Mouse (Mus musculus) heart, embryonic 11.5 days (tissue): Measurements from ENCODE around the gene Cngb1. TPM values are rescaled to one million over a fixed set of nuclear protein-coding genes. Genes with fewer than 3 reads are reported as not detected.

ENCODE experiments used
- ATAC-seq: fragments of 200-750 bp; cut with Nextera tagmentation; replicated peaks from 2 replicates; pipeline ENCODE4 v1.8.0; 2017; ENCODE audit warnings: moderate library complexity; ENCODE audit not compliant: insufficient number of reproducible peaks, low FRiP score, low TSS enrichment
- H3K27ac ChIP-seq: fragments of 300-500 bp; sonication (generic); 2 replicates; pipeline ENCODE4 v1.5.1; 2014; ENCODE audit warnings: mild to moderate bottlenecking, low read depth, low read length
- H3K27me3 ChIP-seq: fragments of 300-500 bp; sonication (generic); 2 replicates; pipeline ENCODE4 v1.6.1; 2014; ENCODE audit warnings: mild to moderate bottlenecking, low read length, mixed read lengths; ENCODE audit not compliant: control insufficient read depth, insufficient read depth
- H3K36me3 ChIP-seq: fragments of 300-500 bp; sonication (generic); 2 replicates; pipeline ENCODE4 v1.6.1; 2014; ENCODE audit warnings: mild to moderate bottlenecking, low read length, moderate library complexity, mixed read lengths; ENCODE audit not compliant: control insufficient read depth, insufficient read depth
- H3K4me1 ChIP-seq: fragments of 300-500 bp; sonication (generic); 2 replicates; pipeline ENCODE4 v1.6.1; 2014; ENCODE audit warnings: low read length; ENCODE audit not compliant: control insufficient read depth, insufficient read depth
- H3K4me2 ChIP-seq: fragments of 300-500 bp; sonication (generic); 2 replicates; pipeline ENCODE4 v1.6.1; 2014; ENCODE audit warnings: mild to moderate bottlenecking, moderate library complexity
- H3K4me3 ChIP-seq: fragments of 300-500 bp; sonication (generic); 2 replicates; pipeline ENCODE4 v1.5.1; 2014; ENCODE audit warnings: low read depth, low read length
- H3K9ac ChIP-seq: fragments of 300-500 bp; sonication (generic); 2 replicates; pipeline ENCODE4 v1.6.1; 2014; ENCODE audit warnings: mild to moderate bottlenecking, low read depth, low read length, moderate library complexity
- H3K9me3 ChIP-seq: fragments of 300-500 bp; sonication (generic); replicated peaks from 2 replicates; pipeline ENCODE4 v1.6.1; 2016; ENCODE audit warnings: low read length; ENCODE audit not compliant: control insufficient read depth
- WGBS: fragments of 180-500 bp; shearing (Covaris S2); extraction: QIAGEN DNeasy Blood & Tissue Kit; methylation state at CpG from one replicate; pipeline ENCODE4 v1.1.7; 2014; ENCODE audit not compliant: insufficient replicate concordance; 5-methylcytosine and 5-hydroxymethylcytosine counted together
- polyA plus RNA-seq: library from polyadenylated mRNA; unstranded; fragments of >200 nt; fragmentation: Nextera tagmentation; extraction: Ambion mirVana; gene quantifications from 2 replicates; pipeline ENCODE4 v1.2.1, GENCODE M21; 2014

The Cngb1 gene
- polyA plus RNA-seq, 1 experiment from 2014 or later: not detected

- H3K4me2 ChIP-seq: no peak overlapping the region
- ATAC-seq: 0 out of 2 replicates have a peak, but pooled peaks have one; percentile 24
- 23% methylated on average over 8 of the region's 8 CpGs for WGBS
- 0 out of 2 replicates have a peak overlapping the region, but pooled peaks have one; percentile 34 for H3K9ac ChIP-seq
- H3K4me3 ChIP-seq: no peak overlapping the region
- H3K9me3 ChIP-seq: no peaks in the 10 kb centered on the region
- no peaks in the 10 kb centered on the region; the same call in 1 of the 2 replicates for H3K27me3 ChIP-seq
- no peaks in the 10 kb centered on the region; the same call in none of the 2 replicates for H3K36me3 ChIP-seq
- peaks cover 18% of the 10 kb centered on the region for H3K4me1 ChIP-seq
- no peak overlapping the region for H3K27ac ChIP-seq
Measured at GRCm38 (mm10) chr8:95346643-95347545, 40.5 kb upstream of the Cngb1 start.

GRCm38 (mm10) chr8:95344668-95345067 lies 38.3 kb upstream of the Cngb1 start:
- H3K27me3 ChIP-seq: no peaks in the 10 kb centered on the region; the same call in 1 of the 2 replicates
- H3K4me1 ChIP-seq: peaks cover 9% of the 10 kb centered on the region
- WGBS: 73% methylated on average over 6 of the region's 6 CpGs
- no peaks in the 10 kb centered on the region; the same call in none of the 2 replicates for H3K36me3 ChIP-seq
- no peak for ATAC-seq
- H3K27ac ChIP-seq: no peak overlapping the region
- H3K9me3 ChIP-seq: no peaks in the 10 kb centered on the region
- H3K4me3 ChIP-seq: no peak overlapping the region
- H3K4me2 ChIP-seq: no peak overlapping the region
- H3K9ac ChIP-seq: no peak overlapping the region

GRCm38 (mm10) chr8:95341721-95342120 lies 35.3 kb upstream of the Cngb1 start:
- Histone ChIP-seq H3K4me2 (no peak overlapping the region), H3K27me3 (no peaks in the 10 kb centered on the region), H3K4me3 (no peak overlapping the region), H3K36me3 (peaks cover 3% of the 10 kb centered on the region), H3K27ac (no peak overlapping the region), H3K4me1 (no peaks in the 10 kb centered on the region; the same call in 1 of the 2 replicates), H3K9me3 (no peaks in the 10 kb centered on the region), H3K9ac (no peak overlapping the region)
- WGBS: 66% methylated on average over 5 of the region's 5 CpGs
- no peak for ATAC-seq

GRCm38 (mm10) chr8:95336363-95336762 lies 30.0 kb upstream of the Cngb1 start:
- Histone ChIP-seq H3K36me3 (peaks cover 6% of the 10 kb centered on the region), H3K9ac (no peak overlapping the region), H3K4me1 (no peaks in the 10 kb centered on the region), H3K4me3 (no peak overlapping the region), H3K9me3 (no peaks in the 10 kb centered on the region), H3K27me3 (no peaks in the 10 kb centered on the region), H3K27ac (no peak overlapping the region), H3K4me2 (no peak overlapping the region)
- ATAC-seq: no peak

- Histone ChIP-seq H3K4me3 (no peak overlapping the region), H3K27me3 (no peaks in the 10 kb centered on the region), H3K36me3 (peaks cover 6% of the 10 kb centered on the region), H3K9me3 (no peaks in the 10 kb centered on the region), H3K9ac (no peak overlapping the region), H3K4me1 (peaks cover 1% of the 10 kb centered on the region), H3K27ac (no peak overlapping the region), H3K4me2 (no peak overlapping the region)
- 86% methylated on average over 1 of the region's 1 CpGs for WGBS
- ATAC-seq: no peak
Measured at GRCm38 (mm10) chr8:95335706-95336105, 29.3 kb upstream of the Cngb1 start.

- peak overlapping the region; percentile 85 for H3K4me3 ChIP-seq
- no peaks in the 10 kb centered on the region for H3K27me3 ChIP-seq
- WGBS: 25% methylated on average over 21 of the region's 21 CpGs
- H3K4me2 ChIP-seq: peak overlapping the region; percentile 89
- peak overlapping the region; percentile 99 for H3K27ac ChIP-seq
- peak; percentile 4; the same call in 1 of the 2 replicates for ATAC-seq
- H3K36me3 ChIP-seq: peaks cover 22% of the 10 kb centered on the region
- peaks cover 11% of the 10 kb centered on the region for H3K4me1 ChIP-seq
- no peaks in the 10 kb centered on the region for H3K9me3 ChIP-seq
- H3K9ac ChIP-seq: peak overlapping the region; percentile 92
Measured at GRCm38 (mm10) chr8:95332437-95333199, 26.2 kb upstream of the Cngb1 start.

- WGBS: 1% methylated on average over 62 of the region's 80 CpGs
- H3K36me3 ChIP-seq: peaks cover 29% of the 10 kb centered on the region
- peak within 1 kb of the TSS; percentile 92 for H3K9ac ChIP-seq
- H3K9me3 ChIP-seq: no peaks in the 10 kb centered on the region
- peak within 1 kb of the TSS; percentile 85 for H3K4me3 ChIP-seq
- peaks cover 11% of the 10 kb centered on the region for H3K4me1 ChIP-seq
- H3K4me2 ChIP-seq: peak within 1 kb of the TSS; percentile 89
- no peaks in the 10 kb centered on the region for H3K27me3 ChIP-seq
- peak; percentile 94 for ATAC-seq
- peak within 1 kb of the TSS; percentile 99 for H3K27ac ChIP-seq
Measured at GRCm38 (mm10) chr8:95331720-95332436, 25.5 kb upstream of the Cngb1 start, which contains the start of the genes Zfp319 and Usb1. Gene Zfp319 (minus strand): TSS chr8:95331950. Gene Usb1 (plus strand): TSS chr8:95332284.

- peak overlapping the region; percentile 89 for H3K4me2 ChIP-seq
- H3K9me3 ChIP-seq: no peaks in the 10 kb centered on the region
- peak; percentile 21 for ATAC-seq
- H3K27me3 ChIP-seq: no peaks in the 10 kb centered on the region
- H3K36me3 ChIP-seq: peaks cover 34% of the 10 kb centered on the region
- peak overlapping the region; percentile 85 for H3K4me3 ChIP-seq
- WGBS: under 1% methylated on average over 38 of the region's 38 CpGs
- peaks cover 11% of the 10 kb centered on the region for H3K4me1 ChIP-seq
- peak overlapping the region; percentile 92 for H3K9ac ChIP-seq
- H3K27ac ChIP-seq: peak overlapping the region; percentile 99
Measured at GRCm38 (mm10) chr8:95331156-95331719, 24.9 kb upstream of the Cngb1 start.
